Comparison of ENCODE assay signal across 8 mouse cellular contexts in genomic region chr11:68341111-68342002, GRCm38 (mm10). TPM values are rescaled to one million over a fixed set of nuclear protein-coding genes. Genes with fewer than 3 reads are reported as not detected.
DNase-seq lines count a peak whose midpoint lies in the region; ATAC-seq lines count a peak whose summit lies in the region.
"Had no signal": no experiment of that assay in that cellular context is flagged by ENCODE, and none has a peak within 500 bp of the region (broad histone marks: within the 10 kb centered on the region; RNA-seq: fewer than 3 reads in every experiment).

No protein-coding gene starts in this region.

- H3K4me1 ChIP-seq in midbrain, embryonic 13.5 days (replicated peaks), result peaks cover 7% of the 10 kb centered on the region
- H3K4me1 ChIP-seq in midbrain, embryonic 15.5 days, result no peaks in the 10 kb centered on the region
- H3K4me1 ChIP-seq in embryonic facial prominence, embryonic 11.5 days (ENCODE audit: control insufficient read depth, insufficient read depth, low read length), result no peaks in the 10 kb centered on the region; the same call in 1 of the 2 replicates
- H3K4me1 ChIP-seq in stomach, embryonic 14.5 days (ENCODE audit: control insufficient read depth, insufficient read depth, low read length), result peaks cover 26% of the 10 kb centered on the region

- no peak overlapping the region for H3K4me2 ChIP-seq in midbrain, embryonic 13.5 days (replicated peaks)
- H3K4me2 ChIP-seq in midbrain, embryonic 15.5 days, result no peak overlapping the region
- H3K4me2 ChIP-seq in embryonic facial prominence, embryonic 11.5 days (ENCODE audit: low read depth, low read length), result no peak overlapping the region
- H3K4me2 ChIP-seq in stomach, embryonic 14.5 days (replicated peaks; ENCODE audit: low read depth, low read length), result no peak overlapping the region
- H3K4me2 ChIP-seq: neural tube, embryonic 12.5 days had no signal

- no peak overlapping the region for H3K9ac ChIP-seq in midbrain, embryonic 13.5 days (replicated peaks)
- no peak overlapping the region for H3K9ac ChIP-seq in midbrain, embryonic 15.5 days
- 0 out of 2 replicates have a peak overlapping the region, but pooled peaks have one; percentile 2 for H3K9ac ChIP-seq in embryonic facial prominence, embryonic 11.5 days (replicated peaks; ENCODE audit: low read length)
- no peak overlapping the region for H3K9ac ChIP-seq in stomach, embryonic 14.5 days (replicated peaks; ENCODE audit: low read depth, low read length)
- H3K9ac ChIP-seq: neural tube, embryonic 12.5 days had no signal

- 72% methylated on average over 13 of the region's 13 CpGs for WGBS in midbrain, embryonic 13.5 days
- WGBS in midbrain, embryonic 15.5 days, result 72% methylated on average over 13 of the region's 13 CpGs
- WGBS in embryonic facial prominence, embryonic 11.5 days, result 70% methylated on average over 13 of the region's 13 CpGs
- 65% methylated on average over 13 of the region's 13 CpGs for WGBS in stomach, embryonic 14.5 days

- DNase-seq in embryonic facial prominence, embryonic 11.5 days (ENCODE audit: low spot score), result peak; percentile 49
- DNase-seq in gastrocnemius, postnatal 36 days, result peak; percentile 44 to 48
- peak; percentile 24 to 53 for DNase-seq in left cerebral cortex, postnatal 14 days (ENCODE audit: low spot score in 2 of 2)
- DNase-seq in spleen, adult 18-20 months, result no peak

- no peaks in the 10 kb centered on the region for H3K9me3 ChIP-seq in midbrain, embryonic 13.5 days
- no peaks in the 10 kb centered on the region for H3K9me3 ChIP-seq in midbrain, embryonic 15.5 days
- H3K9me3 ChIP-seq in embryonic facial prominence, embryonic 11.5 days (replicated peaks; ENCODE audit: control insufficient read depth, low read length), result no peaks in the 10 kb centered on the region
- H3K9me3 ChIP-seq in stomach, embryonic 14.5 days (ENCODE audit: control insufficient read depth, low read depth, low read length), result no peaks in the 10 kb centered on the region
- H3K9me3 ChIP-seq: neural tube, embryonic 12.5 days had no signal

- H3K36me3 ChIP-seq in midbrain, embryonic 13.5 days, result no peaks in the 10 kb centered on the region
- no peaks in the 10 kb centered on the region for H3K36me3 ChIP-seq in midbrain, embryonic 15.5 days (replicated peaks)
- H3K36me3 ChIP-seq in embryonic facial prominence, embryonic 11.5 days (replicated peaks; ENCODE audit: control insufficient read depth, insufficient read depth, low read depth, low read length), result no peaks in the 10 kb centered on the region
- H3K36me3 ChIP-seq in stomach, embryonic 14.5 days (ENCODE audit: control insufficient read depth, insufficient read depth, low read length), result no peaks in the 10 kb centered on the region
- H3K36me3 ChIP-seq: neural tube, embryonic 12.5 days had no signal

- ATAC-seq in midbrain, embryonic 13.5 days, result peak; percentile 48; the same call in 1 of the 2 replicates
- no peak for ATAC-seq in midbrain, embryonic 15.5 days (replicated peaks)
- no peak for ATAC-seq in embryonic facial prominence, embryonic 11.5 days (replicated peaks; ENCODE audit: insufficient number of reproducible peaks, low FRiP score, low TSS enrichment, low read depth)
- no peak for ATAC-seq in stomach, embryonic 14.5 days (ENCODE audit: insufficient number of reproducible peaks, insufficient read depth, low FRiP score, low read depth)

- peak overlapping the region; percentile 44; the same call in 1 of the 2 replicates for H3K27ac ChIP-seq in midbrain, embryonic 13.5 days
- no peak overlapping the region for H3K27ac ChIP-seq in midbrain, embryonic 15.5 days
- H3K27ac ChIP-seq in embryonic facial prominence, embryonic 11.5 days (replicated peaks; ENCODE audit: low read depth, low read length), result peak overlapping the region; percentile 38; the same call in 1 of the 2 replicates
- H3K27ac ChIP-seq in stomach, embryonic 14.5 days (ENCODE audit: low read length), result peak overlapping the region; percentile 40; the same call in 1 of the 2 replicates
- H3K27ac ChIP-seq: neural tube, embryonic 12.5 days had no signal

- intact Hi-C loops in gastrocnemius, postnatal 36 days (cut with DNase I), result no loop called here
- intact Hi-C loops in left cerebral cortex, postnatal 14 days (cut with DNase I), result no loop called here

- no peaks in the 10 kb centered on the region for H3K27me3 ChIP-seq in midbrain, embryonic 13.5 days
- H3K27me3 ChIP-seq in midbrain, embryonic 15.5 days (replicated peaks), result no peaks in the 10 kb centered on the region
- H3K27me3 ChIP-seq in embryonic facial prominence, embryonic 11.5 days (ENCODE audit: control insufficient read depth, insufficient read depth, low read length), result no peaks in the 10 kb centered on the region
- H3K27me3 ChIP-seq in stomach, embryonic 14.5 days (ENCODE audit: control insufficient read depth, insufficient read depth, low read length), result no peaks in the 10 kb centered on the region
- H3K27me3 ChIP-seq: neural tube, embryonic 12.5 days had no signal

- H3K4me3 ChIP-seq in midbrain, embryonic 13.5 days (replicated peaks), result no peak overlapping the region
- no peak overlapping the region for H3K4me3 ChIP-seq in midbrain, embryonic 15.5 days
- no peak overlapping the region for H3K4me3 ChIP-seq in embryonic facial prominence, embryonic 11.5 days (ENCODE audit: low read depth, low read length)
- H3K4me3 ChIP-seq in stomach, embryonic 14.5 days (ENCODE audit: low read depth, low read length), result no peak overlapping the region
- H3K4me3 ChIP-seq: neural tube, embryonic 12.5 days had no signal

RNA-seq across cellular contexts. Expression of gene Ntn1, which starts 59.3 kb away (rescaled TPM):
- polyA plus RNA-seq in midbrain, embryonic 13.5 days (2015; fragmentation: Nextera tagmentation; extraction: Ambion mirVana), result 17.3 and 31.0 TPM in 2 replicates
- polyA plus RNA-seq in midbrain, embryonic 15.5 days (2015; fragmentation: Nextera tagmentation; extraction: Ambion mirVana), result 22.7 and 23.2 TPM in 2 replicates
- polyA plus RNA-seq in embryonic facial prominence, embryonic 11.5 days (2014; fragmentation: Nextera tagmentation; extraction: Ambion mirVana), result 3.2 and 4.2 TPM in 2 replicates
- 1 to 10 TPM; 3.6 to 4.1 TPM for total RNA-seq in gastrocnemius, postnatal 36 days (2021)
- total RNA-seq in left cerebral cortex, postnatal 14 days (2021), result 10 to 100 TPM in 1 of 2 experiments, 1 to 10 TPM in 1; 8.0 to 11.1 TPM
- polyA plus RNA-seq in stomach, embryonic 14.5 days (2014; fragmentation: Nextera tagmentation; extraction: Ambion mirVana), result 8.7 and 10.9 TPM in 2 replicates

Comparison
In these comparisons a context has a peak if more than half of its experiments do, and no peak if none do; other contexts are left out.
1. DNase-seq: peak in embryonic facial prominence, embryonic 11.5 days (single experiment), gastrocnemius, postnatal 36 days (2 of 2) and left cerebral cortex, postnatal 14 days (2 of 2); none in spleen, adult 18-20 months (0 of 2).